Mouse (Mus musculus): ENCODE results near the gene Lor. TPM values are rescaled to one million over a fixed set of nuclear protein-coding genes. Genes with fewer than 3 reads are reported as not detected.

Gene Lor
- polyA plus RNA-seq, 1 experiment from 2014 or later, result 1.4 TPM

DNA sequence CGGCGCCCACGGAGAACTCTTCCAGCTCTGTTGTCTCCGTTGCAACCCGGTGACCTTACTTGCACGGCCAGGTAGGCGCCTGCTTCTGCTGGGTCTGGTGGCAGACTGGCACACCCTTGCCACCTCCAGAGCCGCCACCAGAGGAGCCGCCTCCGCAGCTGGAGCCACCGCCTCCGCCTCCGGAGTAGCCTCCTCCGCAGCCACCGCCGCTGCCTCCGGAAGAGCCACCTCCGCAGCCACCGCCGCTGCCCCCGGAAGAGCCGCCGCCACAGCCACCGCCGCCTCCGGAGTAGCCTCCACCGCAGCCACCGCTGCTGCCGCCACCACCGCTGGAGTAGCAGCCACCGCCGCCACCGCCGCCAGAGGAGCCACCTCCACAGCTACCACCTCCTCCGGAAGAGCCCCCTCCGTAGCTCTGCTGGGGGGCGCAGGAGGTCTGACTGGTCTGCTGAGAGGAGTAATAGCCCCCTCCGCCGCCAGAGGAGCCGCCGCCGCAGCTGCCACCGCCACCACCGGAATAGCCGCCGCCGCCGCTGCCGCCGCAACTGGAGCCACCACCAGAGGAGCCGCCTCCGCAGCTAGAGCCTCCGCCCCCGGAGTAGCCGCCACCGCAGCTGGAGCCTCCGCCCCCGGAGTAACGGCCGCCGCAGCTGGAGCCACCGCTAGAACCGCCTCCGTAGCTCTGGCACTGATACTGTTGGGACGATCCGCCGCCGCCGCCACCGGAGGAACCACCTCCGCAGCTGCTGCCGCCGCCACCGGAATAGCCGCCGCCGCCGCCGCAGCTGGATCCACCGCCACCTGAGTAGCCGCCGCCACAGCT is 2.3 kb downstream of the Lor start:
- Histone ChIP-seq H3K9me3 (ENCODE audit: control insufficient read depth, low read length) (no peaks in the 10 kb centered on the region), H3K4me3 (ENCODE audit: low read depth, low read length) (peak overlapping the region; percentile 67), H3K4me2 (replicated peaks; ENCODE audit: low read depth, low read length) (peak overlapping the region; percentile 95), H3K36me3 (ENCODE audit: control insufficient read depth, insufficient read depth, low read length) (no peaks in the 10 kb centered on the region), H3K27me3 (ENCODE audit: control insufficient read depth, insufficient read depth, low read length) (peaks cover 12% of the 10 kb centered on the region; the same call in 1 of the 2 replicates), H3K9ac (ENCODE audit: low read depth, low read length) (peak overlapping the region; percentile 71), H3K27ac (ENCODE audit: low read depth, low read length) (peak overlapping the region; percentile 81), H3K4me1 (replicated peaks; ENCODE audit: control insufficient read depth, insufficient read depth, low read length) (no peaks in the 10 kb centered on the region)
- DNase-seq (ENCODE audit: low spot score), result peak; percentile 81
- under 1% methylated on average over 62 of the region's 82 CpGs for WGBS
- peak; percentile 84 for ATAC-seq (ENCODE audit: low FRiP score)

DNA sequence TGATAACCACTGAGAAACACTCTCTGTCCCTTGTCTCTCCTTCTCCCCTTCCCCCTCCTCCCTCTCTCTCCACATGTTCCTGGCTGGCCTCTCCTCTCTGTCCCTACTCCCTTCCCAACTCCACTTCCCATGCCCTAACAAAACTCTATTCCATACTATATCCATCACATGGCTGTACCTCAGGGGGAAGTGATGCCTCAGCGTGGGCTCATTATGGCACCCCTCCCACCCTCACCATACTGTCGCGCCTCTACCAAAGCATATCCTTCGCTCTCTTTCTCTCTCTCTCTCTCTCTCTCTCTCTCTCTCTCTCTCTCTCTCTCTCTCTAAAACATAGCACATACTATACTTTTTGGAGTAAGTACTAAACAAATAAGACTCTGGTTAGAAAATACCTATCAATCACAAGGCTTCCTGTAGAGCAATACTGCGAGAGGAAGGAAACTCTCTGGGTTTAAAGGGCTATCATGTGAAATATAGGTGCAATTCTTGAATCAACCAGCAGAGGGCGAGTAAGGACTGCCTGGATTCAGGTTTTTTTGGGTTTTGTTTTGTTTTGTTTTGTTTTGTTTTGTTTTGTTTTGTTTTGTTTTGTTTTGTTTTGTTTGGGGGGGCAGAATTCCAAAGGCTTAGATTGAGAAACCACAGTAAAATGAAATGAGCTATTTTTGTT is 32.4 kb downstream of the Lor start:
- Histone ChIP-seq H3K4me3 (ENCODE audit: low read depth, low read length) (no peak overlapping the region), H3K9me3 (ENCODE audit: control insufficient read depth, low read length) (no peaks in the 10 kb centered on the region), H3K36me3 (ENCODE audit: control insufficient read depth, insufficient read depth, low read length) (no peaks in the 10 kb centered on the region), H3K4me1 (replicated peaks; ENCODE audit: control insufficient read depth, insufficient read depth, low read length) (no peaks in the 10 kb centered on the region), H3K27ac (ENCODE audit: low read depth, low read length) (no peak overlapping the region), H3K4me2 (replicated peaks; ENCODE audit: low read depth, low read length) (no peak overlapping the region), H3K9ac (ENCODE audit: low read depth, low read length) (no peak overlapping the region), H3K27me3 (ENCODE audit: control insufficient read depth, insufficient read depth, low read length) (no peaks in the 10 kb centered on the region)
- ATAC-seq (ENCODE audit: low FRiP score), result no peak
- peak; percentile 58 for DNase-seq (ENCODE audit: low spot score)
- WGBS, result 49% methylated on average over 6 of the region's 6 CpGs

DNA sequence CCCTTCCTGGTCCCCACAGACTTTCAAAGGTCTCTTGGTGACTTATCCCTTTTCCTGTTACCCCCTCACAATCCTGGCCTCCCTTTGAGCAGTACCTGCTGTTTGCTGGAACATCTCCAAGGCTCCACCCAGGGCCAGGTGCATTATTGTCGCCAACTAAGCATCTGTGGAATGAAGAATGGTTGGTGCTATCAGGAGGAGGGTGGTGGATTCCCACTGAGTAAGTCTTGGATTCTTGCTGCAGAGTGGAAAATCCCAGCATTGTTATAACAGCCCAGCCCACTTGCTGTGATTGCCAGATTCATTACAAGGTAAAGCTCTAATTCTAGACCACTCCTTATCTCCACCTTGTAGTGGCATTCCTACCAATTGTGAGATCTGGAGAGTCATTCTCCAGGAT is 49.0 kb downstream of the Lor start:
- no peak overlapping the region for H3K9ac ChIP-seq (ENCODE audit: low read depth, low read length)
- DNase-seq (ENCODE audit: low spot score) (no peak), ATAC-seq (ENCODE audit: low FRiP score) (no peak)
- H3K4me1 ChIP-seq (replicated peaks; ENCODE audit: control insufficient read depth, insufficient read depth, low read length), result no peaks in the 10 kb centered on the region
- no peak overlapping the region for H3K4me2 ChIP-seq (replicated peaks; ENCODE audit: low read depth, low read length)
- H3K27ac ChIP-seq (ENCODE audit: low read depth, low read length), result no peak overlapping the region
- WGBS, result 57% methylated on average over 1 of the region's 1 CpGs
- no peak overlapping the region for H3K4me3 ChIP-seq (ENCODE audit: low read depth, low read length)
- H3K9me3 ChIP-seq (ENCODE audit: control insufficient read depth, low read length), result no peaks in the 10 kb centered on the region
- no peaks in the 10 kb centered on the region for H3K27me3 ChIP-seq (ENCODE audit: control insufficient read depth, insufficient read depth, low read length)
- no peaks in the 10 kb centered on the region for H3K36me3 ChIP-seq (ENCODE audit: control insufficient read depth, insufficient read depth, low read length)

GRCm38 (mm10) chr3:92033203-92033602 is 49.7 kb downstream of the Lor start:
- DNase-seq (ENCODE audit: low spot score) (no peak), ATAC-seq (ENCODE audit: low FRiP score) (no peak)
- no peaks in the 10 kb centered on the region for H3K4me1 ChIP-seq (replicated peaks; ENCODE audit: control insufficient read depth, insufficient read depth, low read length)
- H3K4me3 ChIP-seq (ENCODE audit: low read depth, low read length), result no peak overlapping the region
- H3K27me3 ChIP-seq (ENCODE audit: control insufficient read depth, insufficient read depth, low read length), result no peaks in the 10 kb centered on the region
- H3K9ac ChIP-seq (ENCODE audit: low read depth, low read length), result no peak overlapping the region
- H3K27ac ChIP-seq (ENCODE audit: low read depth, low read length), result no peak overlapping the region
- WGBS, result 43% methylated on average over 2 of the region's 2 CpGs
- no peaks in the 10 kb centered on the region for H3K36me3 ChIP-seq (ENCODE audit: control insufficient read depth, insufficient read depth, low read length)
- H3K4me2 ChIP-seq (replicated peaks; ENCODE audit: low read depth, low read length), result no peak overlapping the region
- no peaks in the 10 kb centered on the region for H3K9me3 ChIP-seq (ENCODE audit: control insufficient read depth, low read length)

Other genes starting within 250 kb of the Lor start
- not detected in 2 replicates for gene Pglyrp3, start 68.6 kb downstream of the Lor start, polyA plus RNA-seq (2014; fragmentation: Nextera tagmentation; extraction: Ambion mirVana)
- gene Prr9, start 40.8 kb upstream of the Lor start, polyA plus RNA-seq (2014; fragmentation: Nextera tagmentation; extraction: Ambion mirVana), result not detected in 2 replicates
- not detected in 2 replicates for gene Lelp1, start 59.6 kb upstream of the Lor start, polyA plus RNA-seq (2014; fragmentation: Nextera tagmentation; extraction: Ambion mirVana)
- not detected in 2 replicates for gene Sprr2a1, start 132.7 kb upstream of the Lor start, polyA plus RNA-seq (2014; fragmentation: Nextera tagmentation; extraction: Ambion mirVana)
- gene Sprr2a2, start 132.8 kb upstream of the Lor start, polyA plus RNA-seq (2014; fragmentation: Nextera tagmentation; extraction: Ambion mirVana), result 0.40 and 0.50 TPM in 2 replicates
- gene Sprr2a3, start 202.3 kb upstream of the Lor start, polyA plus RNA-seq (2014; fragmentation: Nextera tagmentation; extraction: Ambion mirVana), result not detected in 2 replicates
- 0.45 TPM in 1 of 2 replicates, not detected in the other for gene Sprr2b, start 233.5 kb upstream of the Lor start, polyA plus RNA-seq (2014; fragmentation: Nextera tagmentation; extraction: Ambion mirVana)

Data from hindbrain, embryonic 11.5 days (tissue).